Mouse (Mus musculus) kidney, adult 2 months (tissue): Measurements from ENCODE around the gene Car12.

Source experiments
- CTCF ChIP-seq: fragments of 200-500 bp; conservative IDR thresholded peaks from 2 replicates; pipeline ENCODE4 v1.5.1; 2011; ENCODE audit warnings: low read depth, mild to moderate bottlenecking, control low read depth, low read length, moderate library complexity, mixed read lengths; ENCODE audit not compliant: insufficient read depth, insufficient read length
- POLR2A ChIP-seq: fragments of 200-500 bp; IDR thresholded peaks from one replicate; pipeline ENCODE4 v1.6.1; 2011; ENCODE audit warnings: low read depth, low read length, control low read depth

DNA sequence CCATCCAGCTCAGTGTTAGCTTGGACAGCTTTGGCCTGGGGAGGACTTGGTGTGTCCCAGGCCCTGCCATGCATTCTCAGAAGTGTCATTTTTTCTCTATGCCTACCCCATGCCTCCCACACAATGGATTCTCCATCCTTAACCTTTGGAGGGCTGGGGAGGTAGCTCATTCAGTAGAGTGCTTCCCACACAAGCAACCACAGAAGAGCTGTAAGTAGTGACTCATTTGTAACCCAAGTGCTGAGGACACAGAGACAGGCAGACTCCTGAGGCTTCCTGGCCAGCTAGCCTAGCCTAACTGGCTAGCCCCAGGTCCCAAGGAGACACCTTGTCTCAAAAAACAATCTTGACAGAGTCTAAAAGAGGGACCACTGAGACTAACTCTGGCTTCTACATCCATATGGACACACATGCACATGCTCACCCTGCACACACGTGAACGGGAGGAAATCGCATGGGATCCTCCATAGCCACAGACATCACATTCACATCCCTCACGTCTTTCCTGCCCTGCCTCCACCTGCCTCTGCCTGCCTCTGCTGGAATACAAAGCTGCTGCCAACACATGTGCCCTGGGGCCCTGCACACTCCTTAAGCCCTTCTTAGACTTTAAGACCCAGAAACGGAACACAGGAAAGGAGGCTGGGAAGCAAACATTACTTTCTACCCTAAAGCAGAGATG, 8.8 kb downstream of the Car12 start:
- no peak for TF ChIP-seq CTCF
- TF ChIP-seq POLR2A, result no peak
